Mouse (Mus musculus) MEL (cell line): ENCODE data around the gene 4930558K02Rik. TPM values are rescaled to one million over a fixed set of nuclear protein-coding genes. Genes with fewer than 3 reads are reported as not detected.

ENCODE experiments used
- DNase-seq: peaks from one replicate; pipeline ENCODE4 v3.0.0; 2011; ENCODE audit warnings: low read depth, low spot score
- H3K27ac ChIP-seq: 2 replicates; pipeline ENCODE4 v1.5.1; 2012; ENCODE audit warnings: low read depth, mild to moderate bottlenecking, control low read depth, low read length, moderate library complexity; ENCODE audit not compliant: control insufficient read depth
- H3K27me3 ChIP-seq, 2 experiments: fragments of 150-350 bp in 1 of 2; sonication (generic) in 1 of 2; 2 replicates each; pipeline ENCODE4 v1.6.1; 2012; ENCODE audit warnings: low read length in 2 of 2, mild to moderate bottlenecking in 2 of 2, improper control_type of control experiment in 1 of 2, moderate library complexity in 1 of 2; ENCODE audit not compliant: insufficient read depth in 2 of 2, control insufficient read depth in 1 of 2
- H3K36me3 ChIP-seq, 2 experiments: 2 replicates each; pipeline ENCODE4 v1.6.1; 2012 to 2014; ENCODE audit warnings: low read length in 2 of 2, improper control_type of control experiment in 1 of 2, inconsistent platforms in 1 of 2, mild to moderate bottlenecking in 1 of 2; ENCODE audit not compliant: insufficient read depth in 2 of 2, control insufficient read depth in 1 of 2
- H3K4me1 ChIP-seq, 2 experiments: fragments of 150-350 bp in 1 of 2; sonication (generic) in 1 of 2; 2 replicates each; pipeline ENCODE4 v1.6.1; 2012; ENCODE audit warnings: low read length in 2 of 2, improper control_type of control experiment in 1 of 2, mild to moderate bottlenecking in 1 of 2; ENCODE audit not compliant: insufficient read depth in 2 of 2, control insufficient read depth in 1 of 2
- H3K4me3 ChIP-seq, 2 experiments: fragments of 150-350 bp in 1 of 2; sonication (generic) in 1 of 2; 2 replicates each; pipeline ENCODE4 v1.5.1; 2012; ENCODE audit warnings: low read depth in 2 of 2, low read length in 2 of 2, mild to moderate bottlenecking in 2 of 2, moderate library complexity in 2 of 2, control low read depth in 1 of 2, improper control_type of control experiment in 1 of 2; ENCODE audit not compliant: control insufficient read depth in 1 of 2, insufficient read depth in 1 of 2
- H3K79me2 ChIP-seq: 2 replicates; pipeline ENCODE4 v1.6.1; 2012; ENCODE audit warnings: mild to moderate bottlenecking, low read length, moderate library complexity; ENCODE audit not compliant: control insufficient read depth, poor library complexity, insufficient read depth
- H3K9ac ChIP-seq: 2 replicates; pipeline ENCODE4 v1.6.1; 2012; ENCODE audit warnings: low read depth, mild to moderate bottlenecking, control low read depth, low read length, moderate library complexity; ENCODE audit not compliant: control insufficient read depth, poor library complexity, severe bottlenecking
- H3K9me3 ChIP-seq: fragments of 150-350 bp; sonication (generic); replicated peaks from 2 replicates; pipeline ENCODE4 v1.6.1; 2012; ENCODE audit warnings: mild to moderate bottlenecking, low read length, improper control_type of control experiment, moderate library complexity; ENCODE audit not compliant: insufficient read depth
- BHLHE40 ChIP-seq: IDR thresholded peaks from 2 replicates; pipeline ENCODE4 v1.6.1; 2012; ENCODE audit warnings: low read depth, mild to moderate bottlenecking, inconsistent platforms, low read length, improper control_type of control experiment, borderline replicate concordance
- CHD2 ChIP-seq: IDR thresholded peaks from 2 replicates; pipeline ENCODE4 v1.6.1; 2011; ENCODE audit warnings: low read length, improper control_type of control experiment
- CTCF ChIP-seq, 3 experiments: IDR thresholded peaks in 2 of 3; conservative IDR thresholded peaks in 1 of 3; 2 replicates each; pipeline ENCODE4 v1.5.1; 2011 to 2012; ENCODE audit warnings: low read length in 3 of 3, low read depth in 2 of 3, mild to moderate bottlenecking in 2 of 3, improper control_type of control experiment in 1 of 3, inconsistent platforms in 1 of 3, mixed read lengths in 1 of 3, moderate library complexity in 1 of 3; ENCODE audit not compliant: control insufficient read depth in 1 of 3, insufficient read depth in 1 of 3, poor library complexity in 1 of 3, severe bottlenecking in 1 of 3
- ELF1 ChIP-seq: IDR thresholded peaks from 2 replicates; pipeline ENCODE4 v1.6.1; 2014; ENCODE audit warnings: low read depth, mild to moderate bottlenecking, inconsistent platforms, low read length, improper control_type of control experiment, moderate library complexity
- ETS1 ChIP-seq: IDR thresholded peaks from 2 replicates; pipeline ENCODE4 v1.6.1; 2012; ENCODE audit warnings: low read depth, mild to moderate bottlenecking, inconsistent platforms, low read length, improper control_type of control experiment, moderate library complexity
- GABPA ChIP-seq: IDR thresholded peaks from 2 replicates; pipeline ENCODE4 v1.6.1; 2012; ENCODE audit warnings: low read depth, mild to moderate bottlenecking, inconsistent platforms, low read length, improper control_type of control experiment, moderate library complexity
- GATA1 ChIP-seq: IDR thresholded peaks from 2 replicates; pipeline ENCODE4 v1.6.1; 2011; ENCODE audit warnings: low read depth, low read length, improper control_type of control experiment
- HCFC1 ChIP-seq: IDR thresholded peaks from 2 replicates; pipeline ENCODE4 v1.6.1; 2012; ENCODE audit warnings: low read depth, mild to moderate bottlenecking, inconsistent platforms, low read length, improper control_type of control experiment, moderate library complexity
- JUND ChIP-seq: IDR thresholded peaks from 2 replicates; pipeline ENCODE4 v1.6.1; 2011; ENCODE audit warnings: low read depth, mild to moderate bottlenecking, improper control_type of control experiment, low read length
- MAX ChIP-seq: IDR thresholded peaks from 2 replicates; pipeline ENCODE4 v1.6.1; 2011; ENCODE audit warnings: low read length, improper control_type of control experiment
- MXI1 ChIP-seq: IDR thresholded peaks from 2 replicates; pipeline ENCODE4 v1.6.1; 2011; ENCODE audit warnings: mild to moderate bottlenecking, low read depth, low read length, improper control_type of control experiment
- MYB ChIP-seq: IDR thresholded peaks from 2 replicates; pipeline ENCODE4 v1.6.1; 2011; ENCODE audit warnings: mild to moderate bottlenecking, low read depth, low read length, improper control_type of control experiment
- MYC ChIP-seq: IDR thresholded peaks from 2 replicates; pipeline ENCODE4 v1.6.1; 2011; ENCODE audit warnings: low read depth, mild to moderate bottlenecking, low read length, improper control_type of control experiment, moderate library complexity
- NRF1 ChIP-seq: IDR thresholded peaks from 2 replicates; pipeline ENCODE4 v1.6.1; 2014; ENCODE audit warnings: low read depth, mild to moderate bottlenecking, inconsistent platforms, low read length, improper control_type of control experiment, moderate library complexity; ENCODE audit not compliant: poor library complexity, insufficient read depth, severe bottlenecking
- POLR2A ChIP-seq, 2 experiments: IDR thresholded peaks; 2 replicates each; pipeline ENCODE4 v1.6.1; 2011 to 2012; ENCODE audit warnings: low read length in 2 of 2, mild to moderate bottlenecking in 2 of 2, control low read depth in 1 of 2, improper control_type of control experiment in 1 of 2, low read depth in 1 of 2, moderate library complexity in 1 of 2; ENCODE audit not compliant: control insufficient read depth in 1 of 2, insufficient read depth in 1 of 2, poor library complexity in 1 of 2
- POLR2AphosphoS5 ChIP-seq: IDR thresholded peaks from 2 replicates; pipeline ENCODE4 v1.6.1; 2012; ENCODE audit warnings: low read depth, borderline replicate concordance, mild to moderate bottlenecking, inconsistent platforms, low read length, moderate library complexity, mixed read lengths
- RAD21 ChIP-seq: IDR thresholded peaks from 2 replicates; pipeline ENCODE4 v1.6.1; 2011; ENCODE audit warnings: mild to moderate bottlenecking, low read depth, low read length, improper control_type of control experiment
- RCOR1 ChIP-seq: IDR thresholded peaks from 2 replicates; pipeline ENCODE4 v1.6.1; 2012; ENCODE audit warnings: low read depth, mild to moderate bottlenecking, inconsistent platforms, low read length, improper control_type of control experiment
- SIN3A ChIP-seq: IDR thresholded peaks from 2 replicates; pipeline ENCODE4 v1.6.1; 2012; ENCODE audit warnings: low read length, improper control_type of control experiment, inconsistent platforms
- TAL1 ChIP-seq: IDR thresholded peaks from 2 replicates; pipeline ENCODE4 v1.6.1; 2012; ENCODE audit warnings: mild to moderate bottlenecking, inconsistent platforms, low read length, moderate library complexity, mixed read lengths
- USF1 ChIP-seq: IDR thresholded peaks from 2 replicates; pipeline ENCODE4 v1.6.1; 2014; ENCODE audit warnings: low read depth, mild to moderate bottlenecking, inconsistent platforms, low read length, improper control_type of control experiment, moderate library complexity
- ZKSCAN1 ChIP-seq: IDR thresholded peaks from 2 replicates; pipeline ENCODE4 v1.6.1; 2012; ENCODE audit warnings: low read depth, mild to moderate bottlenecking, inconsistent platforms, low read length, improper control_type of control experiment, moderate library complexity
- ZNF384 ChIP-seq: IDR thresholded peaks from 2 replicates; pipeline ENCODE4 v1.6.1; 2012; ENCODE audit warnings: low read depth, mild to moderate bottlenecking, inconsistent platforms, low read length, improper control_type of control experiment
- polyA plus RNA-seq, 2 experiments: library from polyadenylated mRNA; stranded (reverse) in 1 of 2; unstranded in 1 of 2; fragments of >175 nt in 1 of 2; fragments of >200 nt in 1 of 2; gene quantifications; 2 replicates each; pipeline versions ENCODE4 v1.2.1 to v1.2.4; 2012; ENCODE audit warnings: low replicate concordance in 2 of 2, low read depth in 1 of 2; ENCODE audit not compliant: insufficient read length in 2 of 2, insufficient read depth in 1 of 2, missing spikeins in 1 of 2
- total RNA-seq: library from RNA; depleted of rRNA; stranded (reverse); fragments of 300-350 nt; gene quantifications from 2 replicates; pipeline ENCODE4 v1.2.3, GENCODE M21; 2012

The 4930558K02Rik gene
- total and polyA plus RNA-seq, 3 experiments = not detected

DNA sequence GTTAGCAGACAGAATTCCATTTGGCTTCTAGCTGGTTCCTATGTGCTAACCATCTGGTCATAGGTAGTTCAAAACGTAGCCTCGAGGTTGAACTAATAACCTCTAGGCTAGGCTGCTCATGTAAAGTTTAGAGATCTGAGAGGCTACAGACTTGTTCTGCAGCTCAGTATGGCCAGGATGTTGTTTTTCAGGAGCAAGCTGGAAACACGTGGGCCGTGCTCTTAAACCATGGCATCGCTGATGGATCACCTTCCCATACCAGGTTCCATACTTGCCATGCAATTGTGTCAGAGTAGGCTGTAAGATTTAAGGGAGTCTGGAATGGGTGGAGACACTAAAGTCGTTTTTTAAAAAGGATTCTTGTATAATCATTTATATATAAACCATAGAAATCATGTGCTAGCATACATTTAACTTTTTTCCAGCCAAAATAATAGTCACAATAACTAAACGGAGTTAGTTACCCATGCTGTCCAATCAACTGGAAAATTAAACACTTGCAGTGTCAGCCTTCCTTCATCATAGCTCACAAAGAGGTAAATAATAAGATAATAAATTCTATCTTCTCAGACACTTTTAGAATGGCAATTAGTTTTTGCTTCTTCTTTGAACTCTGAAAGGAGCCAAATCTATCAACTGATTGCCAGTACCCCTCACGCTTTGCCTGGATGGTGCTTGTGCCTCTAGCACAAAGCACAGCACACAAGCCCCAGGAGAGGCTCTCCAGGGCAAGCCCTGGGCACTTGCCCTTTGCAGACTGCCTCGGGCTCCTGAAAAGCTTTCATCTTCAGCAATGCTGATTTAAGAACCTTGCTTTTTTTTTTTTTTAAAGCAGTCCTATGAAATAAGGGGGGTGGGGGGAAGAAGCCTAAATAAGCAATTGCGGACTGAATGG is 11.5 kb upstream of the 4930558K02Rik start:
- Histone ChIP-seq H3K4me1 (no peaks in the 10 kb centered on the region), H3K9me3 (no peaks in the 10 kb centered on the region), H3K27ac (no peak overlapping the region), H3K9ac (no peak overlapping the region), H3K27me3 (peaks cover 2 to 8% of the 10 kb centered on the region in 2 experiments), H3K79me2 (no peaks in the 10 kb centered on the region), H3K36me3 (no peaks in the 10 kb centered on the region), H3K4me3 (no peak overlapping the region)
- DNase-seq = no peak
- TF ChIP-seq USF1 = no peak
- no peak for TF ChIP-seq CHD2
- TF ChIP-seq TAL1 = no peak
- TF ChIP-seq SIN3A = no peak
- no peak for TF ChIP-seq JUND
- TF ChIP-seq ETS1 = no peak
- TF ChIP-seq CTCF (IDR thresholded peaks at IDR 0.05 in 2 of 3, conservative IDR thresholded peaks at IDR 0.05 in 1 of 3; ENCODE audit: control insufficient read depth in 1 of 3, insufficient read depth in 1 of 3, low read depth in 2 of 3, low read length in 3 of 3, poor library complexity in 1 of 3, severe bottlenecking in 1 of 3) = no peak
- no peak for TF ChIP-seq MAX
- no peak for TF ChIP-seq MYC
- no peak for TF ChIP-seq ELF1
- TF ChIP-seq GABPA = no peak

DNA sequence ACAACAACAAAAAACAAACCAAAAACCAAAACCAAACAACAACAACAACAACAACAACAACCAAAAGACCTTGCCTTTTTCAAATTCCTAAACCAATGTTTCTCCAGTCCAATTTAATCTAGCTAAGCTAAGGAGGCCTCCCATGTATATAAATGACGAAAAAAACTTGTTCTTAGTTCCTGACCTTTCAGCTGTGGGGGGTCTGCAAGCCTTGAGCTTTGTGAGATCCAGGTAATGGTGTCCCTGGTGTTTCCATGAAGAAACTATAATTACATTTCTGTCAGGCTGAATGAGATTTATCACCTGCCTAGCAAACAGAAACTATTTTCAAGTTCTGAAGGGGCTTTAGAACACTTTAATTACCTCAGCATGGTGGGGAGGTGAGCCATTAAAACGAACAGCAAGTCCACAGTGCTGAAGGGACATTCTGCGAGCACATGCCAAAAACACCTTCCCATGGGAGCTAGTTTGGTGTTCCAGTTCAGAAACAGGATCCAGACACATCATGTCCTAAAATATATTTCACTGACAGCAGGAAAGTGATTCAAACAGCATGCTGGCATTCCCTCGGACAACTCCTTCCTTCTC is 4.6 kb upstream of the 4930558K02Rik start:
- Histone ChIP-seq H3K79me2 (no peaks in the 10 kb centered on the region), H3K4me3 (no peak overlapping the region)
- TF ChIP-seq JUND (no peak), BHLHE40 (no peak), TAL1 (no peak), ZNF384 (no peak), SIN3A (no peak), MYC (no peak), USF1 (no peak), POLR2A (IDR thresholded peaks at IDR 0.05; ENCODE audit: control insufficient read depth in 1 of 2, insufficient read depth in 1 of 2, low read depth in 1 of 2, low read length in 2 of 2, poor library complexity in 1 of 2) (no peak), MXI1 (no peak), CHD2 (no peak), MYB (no peak), NRF1 (no peak), HCFC1 (no peak), RCOR1 (no peak), RAD21 (no peak), POLR2AphosphoS5 (no peak), GATA1 (no peak), ZKSCAN1 (no peak)
- TF ChIP-seq, all 39 proteins: peak for 0
- Histone ChIP-seq H3K4me1 (no peaks in the 10 kb centered on the region), H3K27ac (no peak overlapping the region), H3K36me3 (no peaks in the 10 kb centered on the region), H3K9ac (no peak overlapping the region), H3K9me3 (no peaks in the 10 kb centered on the region), H3K27me3 (peaks cover 6 to 32% of the 10 kb centered on the region in 2 experiments; a peak in 3 of 4 replicates)
- no peak for DNase-seq
